Mouse (Mus musculus) brain, adult 2 months (tissue): ENCODE measurements around the gene Nsun3.
A peak's percentile ranks its signal among the peaks of the same experiment; 100 is the strongest.
"Not testable (repeated sequence)": the region's sequence is repeated elsewhere in the genome, so short reads cannot be mapped to it uniquely, and the experiment has no call there.

ENCODE experiments used
- DNase-seq: peaks from one replicate; pipeline ENCODE4 v3.0.0; 2011; ENCODE audit warnings: low read depth, low spot score

Gene Nsun3

GRCm38 (mm10) chr16:62753079-62753478 is 33.5 kb downstream of the Nsun3 start:
- peak; percentile 45 for DNase-seq

- DNase-seq, result peak; percentile 24
Measured at GRCm38 (mm10) chr16:62745875-62746274, 40.7 kb downstream of the Nsun3 start.

- DNase-seq, result no peak
Measured at GRCm38 (mm10) chr16:62734359-62734758, 52.3 kb downstream of the Nsun3 start.

GRCm38 (mm10) chr16:62730291-62730690 is 56.3 kb downstream of the Nsun3 start:
- DNase-seq, result no peak

GRCm38 (mm10) chr16:62729846-62730245 is 56.8 kb downstream of the Nsun3 start:
- peak; percentile 43 for DNase-seq

GRCm38 (mm10) chr16:62718255-62718654 is 68.4 kb downstream of the Nsun3 start:
- DNase-seq, result not testable (repeated sequence)

GRCm38 (mm10) chr16:62690436-62690835 is 96.2 kb downstream of the Nsun3 start:
- peak; percentile 41 for DNase-seq

GRCm38 (mm10) chr16:62686073-62686472 is 100.5 kb downstream of the Nsun3 start:
- no peak for DNase-seq

- DNase-seq, result no peak
Measured at GRCm38 (mm10) chr16:62685494-62685893, 101.1 kb downstream of the Nsun3 start.
